Mouse (Mus musculus): Measurements from ENCODE around the gene Kif16b.
"Not testable (repeated sequence)": the region's sequence is repeated elsewhere in the genome, so short reads cannot be mapped to it uniquely, and the experiment has no call there.

Kif16b gene

DNA sequence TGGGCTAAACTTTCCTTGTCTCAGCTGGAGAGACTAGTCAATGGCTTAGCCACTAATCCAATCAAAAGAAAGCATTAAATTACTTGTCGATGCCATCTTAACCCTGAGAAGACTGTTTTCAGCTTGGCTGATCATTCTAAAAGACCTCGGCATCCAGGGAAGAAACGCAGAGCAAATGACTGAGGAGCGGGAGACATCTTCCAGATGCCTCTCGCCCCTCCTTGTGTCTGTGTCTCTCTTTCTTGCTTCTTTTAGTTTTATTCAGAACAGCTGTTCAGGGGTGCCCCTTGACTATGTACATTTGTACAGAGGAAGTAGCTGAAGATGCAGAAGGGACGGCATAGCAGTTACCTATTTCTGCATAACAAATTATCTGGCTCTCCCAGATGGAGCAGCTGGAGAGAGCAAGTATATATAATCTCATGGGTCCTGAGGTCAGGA is 311.0 kb downstream of the Kif16b start:
- no peak for DNase-seq (ENCODE audit: low spot score)

DNA sequence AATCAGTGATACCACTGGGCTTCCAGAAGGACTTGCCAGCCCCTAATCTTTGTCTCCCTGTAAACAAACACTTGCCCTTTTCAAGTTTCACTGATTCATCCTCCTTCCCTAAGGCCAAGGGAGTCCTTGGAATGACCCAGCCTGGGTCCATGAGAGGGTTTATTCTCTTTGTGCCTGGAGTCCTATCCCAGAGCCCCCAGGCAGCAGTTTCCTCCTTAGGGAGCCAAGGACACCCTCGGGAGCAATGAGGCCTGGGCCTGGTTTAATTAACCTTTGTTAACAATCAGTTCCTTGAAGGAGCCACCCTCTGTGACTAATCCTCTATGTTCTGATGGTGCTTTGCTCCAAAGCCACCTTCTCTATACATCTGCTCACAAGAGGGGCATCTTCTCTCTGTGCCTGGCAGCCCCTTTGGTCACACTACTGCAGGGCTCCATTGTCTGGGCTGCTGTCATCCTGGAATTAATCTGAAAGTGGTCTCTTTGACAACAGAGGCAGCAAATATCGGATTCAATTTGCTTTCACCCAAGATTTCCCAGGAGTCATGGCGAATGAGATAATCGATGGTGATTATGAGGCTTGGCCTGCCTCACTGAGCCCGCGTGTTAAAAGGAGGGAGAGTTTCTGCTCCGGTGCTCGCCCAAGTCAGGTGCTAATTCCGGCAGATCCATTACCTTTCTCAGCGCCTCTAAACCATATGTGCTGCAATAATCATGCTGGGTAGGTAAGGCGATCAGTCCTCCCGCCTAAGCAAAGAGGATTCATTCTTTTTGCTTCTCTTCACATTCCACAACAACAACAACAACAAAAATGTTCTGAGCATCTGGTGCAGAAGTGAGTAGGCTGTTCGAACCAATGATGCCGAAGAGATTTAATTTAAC is 311.7 kb downstream of the Kif16b start:
- no peak for DNase-seq (ENCODE audit: low spot score)

DNA sequence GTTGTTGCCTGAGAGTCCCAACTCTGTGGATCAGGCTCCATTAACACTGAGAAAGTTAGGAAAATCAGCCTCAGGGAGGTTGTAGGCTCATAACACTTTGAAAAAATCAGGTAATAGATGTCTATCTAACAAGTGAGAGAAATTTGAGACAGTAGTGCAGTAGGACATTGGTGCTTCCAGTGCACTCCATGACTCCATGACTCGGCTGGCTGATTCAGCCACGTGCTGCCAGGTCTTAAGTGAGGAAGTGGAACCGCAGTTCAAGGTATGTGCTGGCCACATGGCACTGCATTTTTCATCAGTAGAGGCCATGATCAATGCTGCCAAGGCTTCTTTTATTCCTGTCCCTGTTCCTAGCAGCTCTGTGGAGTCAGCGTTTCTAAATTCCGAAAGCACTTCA is 315.5 kb downstream of the Kif16b start:
- no peak for DNase-seq (ENCODE audit: low spot score)

DNA sequence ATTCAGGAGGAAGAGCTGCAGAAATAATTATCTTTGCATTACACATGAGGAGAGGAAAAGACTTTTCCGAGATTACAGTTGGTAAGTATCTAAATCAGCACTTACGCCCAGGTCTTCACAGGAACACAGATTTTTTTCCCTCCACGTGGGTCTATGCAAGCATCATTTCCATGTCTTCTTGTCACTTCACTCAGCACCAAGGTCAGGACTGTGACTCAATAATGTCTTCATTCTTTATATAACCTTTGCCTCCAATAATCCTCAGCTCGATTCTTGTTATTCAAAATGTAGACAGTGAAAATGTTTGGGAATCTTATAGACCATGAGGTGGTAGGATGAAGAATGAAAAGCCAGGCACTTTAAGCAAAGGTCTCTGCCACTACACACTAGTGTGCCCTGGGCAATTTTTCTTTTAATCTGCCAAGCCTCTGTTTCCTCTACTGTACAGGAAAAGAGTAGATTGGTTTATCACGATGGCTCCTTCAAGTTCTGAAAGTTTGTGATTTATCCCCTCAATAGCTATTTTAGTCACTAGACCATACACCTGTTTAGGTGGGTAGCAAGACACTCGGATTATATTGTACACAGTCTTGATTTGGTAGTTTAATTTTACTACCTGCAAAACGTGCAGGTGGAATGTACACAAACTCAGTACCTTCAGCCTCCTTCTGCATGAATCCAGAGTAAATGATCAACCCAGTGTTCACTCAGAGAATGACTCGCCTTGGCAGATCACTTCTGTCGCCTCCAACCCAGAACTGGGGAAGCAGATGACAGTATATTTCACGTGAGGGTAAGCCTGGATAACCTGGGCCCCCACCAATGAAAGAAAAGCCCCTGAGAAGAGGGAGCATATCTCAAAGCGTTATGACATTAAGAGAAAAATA is 316.2 kb downstream of the Kif16b start:
- no peak for DNase-seq (ENCODE audit: low spot score)

DNA sequence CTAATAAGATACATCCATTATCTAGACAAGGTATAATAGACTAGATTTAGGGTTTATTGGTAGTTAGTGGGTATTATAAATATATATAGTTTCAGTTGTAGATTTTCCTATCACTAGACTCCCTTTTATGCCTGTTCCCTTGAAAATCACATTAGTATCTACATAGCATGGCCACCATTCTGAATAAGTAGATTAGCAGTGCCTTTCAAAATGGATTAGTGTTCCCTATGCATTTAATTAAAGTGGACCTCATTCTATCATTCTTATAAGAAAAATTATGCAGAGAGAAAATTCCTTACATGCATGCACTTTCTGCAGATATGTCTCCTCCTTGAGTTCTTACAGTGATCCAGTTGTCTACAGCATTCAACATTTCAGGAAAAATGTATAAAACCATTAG is 320.9 kb downstream of the Kif16b start:
- DNase-seq (ENCODE audit: low spot score) = no peak

DNA sequence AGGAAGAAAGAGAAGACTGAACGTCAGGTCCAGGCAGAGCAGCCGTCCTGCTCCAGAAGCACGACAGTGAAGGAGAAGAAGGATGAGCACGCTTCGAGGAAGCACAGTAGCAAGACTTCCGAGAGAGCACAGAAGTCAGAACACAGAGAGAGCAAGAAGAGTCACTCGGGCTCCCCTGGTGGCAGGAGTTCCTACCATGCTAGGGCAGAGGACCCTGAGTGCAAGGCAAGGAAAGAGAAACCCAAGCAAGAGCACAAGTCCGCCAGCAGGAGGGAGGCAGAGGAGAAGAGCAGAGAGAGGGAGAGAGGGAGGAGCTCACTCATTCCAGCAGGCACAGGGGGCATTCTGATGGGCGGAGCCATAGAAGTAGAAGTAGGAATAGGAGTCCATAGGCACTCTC is 323.9 kb downstream of the Kif16b start:
- DNase-seq (ENCODE audit: low spot score) = not testable (repeated sequence)

DNA sequence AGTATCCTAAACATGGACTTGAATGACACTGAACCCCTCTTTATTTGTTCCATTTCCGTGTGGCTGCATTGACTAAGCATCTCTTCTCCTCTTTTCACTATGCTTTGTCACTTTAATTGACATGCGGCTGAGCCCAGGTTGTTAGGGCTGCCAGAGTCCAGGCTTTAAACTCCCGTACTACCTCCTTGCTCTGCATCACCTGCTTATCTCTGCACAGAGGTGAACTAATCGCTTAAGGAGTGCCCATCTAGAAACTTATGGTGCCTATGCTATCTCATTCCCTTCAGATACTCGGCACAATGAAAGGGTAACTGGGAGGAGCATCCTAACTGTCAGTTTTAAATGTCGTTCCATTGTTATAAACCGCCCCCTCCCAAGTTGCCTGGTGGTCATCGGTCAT is 331.6 kb downstream of the Kif16b start:
- DNase-seq (ENCODE audit: low spot score) = no peak

Measured in layer of hippocampus, adult 9-10 months (tissue).